Mouse (Mus musculus): ENCODE measurements at regions not wholly inside any gene's neighbourhood (a gene's known extent, or its start where the extent isn't known, plus 50 kb on each side); places are given as distances from the start of the nearest gene placed in this dataset.

DNA sequence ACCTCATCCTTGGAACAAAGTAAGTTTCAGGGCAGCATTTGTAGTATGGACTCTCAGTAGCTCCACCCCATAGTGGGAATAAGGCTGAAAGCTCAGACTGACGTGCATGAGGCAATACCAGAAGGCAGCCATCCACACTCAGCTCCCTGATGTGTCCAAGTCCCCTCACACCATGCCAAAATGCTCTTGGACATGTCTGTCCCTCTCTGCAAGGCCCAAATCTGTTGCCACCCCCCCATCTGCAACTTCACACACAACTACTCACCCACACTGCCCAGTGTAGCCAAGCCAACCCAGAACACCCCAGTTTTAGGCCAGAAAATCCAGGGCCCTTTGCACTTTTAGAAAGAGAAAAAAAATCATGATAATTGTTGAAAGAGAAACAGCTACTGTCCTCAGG lies 498.1 kb upstream of the Kdm8 start:
- no peak for TF ChIP-seq TAL1 (IDR thresholded peaks at IDR 0.05; ENCODE audit: low read length)
- TF ChIP-seq POLR2AphosphoS2 (IDR thresholded peaks at IDR 0.05; ENCODE audit: low read length) = no peak
- TF ChIP-seq GABPA (IDR thresholded peaks at IDR 0.05; ENCODE audit: low read depth, low read length) = no peak
- TF ChIP-seq MXI1 (IDR thresholded peaks at IDR 0.05; ENCODE audit: low read depth, low read length) = no peak
- no peak for TF ChIP-seq SIN3A (IDR thresholded peaks at IDR 0.05; ENCODE audit: low read length)
- no peak for TF ChIP-seq POLR2A (IDR thresholded peaks at IDR 0.05; ENCODE audit: control insufficient read depth in 1 of 2, insufficient read depth in 1 of 2, low read depth in 1 of 2, low read length in 2 of 2, poor library complexity in 1 of 2)
- no peak for TF ChIP-seq ZC3H11A (IDR thresholded peaks at IDR 0.05; ENCODE audit: low read depth, low read length)
- TF ChIP-seq CTCF (IDR thresholded peaks at IDR 0.05 in 2 of 3, conservative IDR thresholded peaks at IDR 0.05 in 1 of 3; ENCODE audit: control insufficient read depth in 1 of 3, insufficient read depth in 1 of 3, low read depth in 2 of 3, low read length in 3 of 3, poor library complexity in 1 of 3, severe bottlenecking in 1 of 3) = no peak
- TF ChIP-seq EP300 (IDR thresholded peaks at IDR 0.05; ENCODE audit: low read depth in 1 of 2, low read length in 2 of 2) = no peak
- TF ChIP-seq MYC (IDR thresholded peaks at IDR 0.05; ENCODE audit: low read depth, low read length) = no peak
- TF ChIP-seq RAD21 (IDR thresholded peaks at IDR 0.05; ENCODE audit: low read depth, low read length) = no peak
- no peak for TF ChIP-seq HCFC1 (IDR thresholded peaks at IDR 0.05; ENCODE audit: low read depth, low read length)
- TF ChIP-seq MEF2A (IDR thresholded peaks at IDR 0.05; ENCODE audit: extremely low read depth, insufficient replicate concordance, low read depth, low read length, poor library complexity, severe bottlenecking) = no peak
- no peak for TF ChIP-seq NRF1 (IDR thresholded peaks at IDR 0.05; ENCODE audit: insufficient read depth, low read depth, low read length, poor library complexity, severe bottlenecking)

Data from MEL (cell line).